Mouse (Mus musculus) midbrain, postnatal 0 days (tissue): ENCODE data around the gene Zfp367. TPM values are rescaled to one million over a fixed set of nuclear protein-coding genes. Genes with fewer than 3 reads are reported as not detected.

Experiments
- ATAC-seq: fragments of 200-750 bp; cut with Nextera tagmentation; 2 replicates; pipeline ENCODE4 v1.8.0; 2017; ENCODE audit warnings: moderate number of reproducible peaks, mild to moderate bottlenecking, moderate TSS enrichment, moderate library complexity; ENCODE audit not compliant: low FRiP score
- DNase-seq: peaks from one replicate; pipeline ENCODE4 v3.0.0-alpha.2; 2015; ENCODE audit warnings: low spot score
- H3K27ac ChIP-seq: fragments of 300-500 bp; sonication (generic); 2 replicates; pipeline ENCODE4 v1.5.1; 2014; ENCODE audit warnings: low read depth, mild to moderate bottlenecking, low read length, mixed read lengths
- H3K27me3 ChIP-seq: fragments of 300-500 bp; sonication (generic); 2 replicates; pipeline ENCODE4 v1.6.1; 2014; ENCODE audit warnings: low read length, control low read depth, mixed read lengths; ENCODE audit not compliant: insufficient read depth
- H3K36me3 ChIP-seq: fragments of 300-500 bp; sonication (generic); 2 replicates; pipeline ENCODE4 v1.6.1; 2014; ENCODE audit warnings: low read length, control low read depth, mixed read lengths; ENCODE audit not compliant: insufficient read depth
- H3K4me1 ChIP-seq: fragments of 300-500 bp; sonication (generic); 2 replicates; pipeline ENCODE4 v1.6.1; 2014; ENCODE audit warnings: mild to moderate bottlenecking, control low read depth, antibody characterized with exemption, low read length, mixed read lengths; ENCODE audit not compliant: insufficient read depth
- H3K4me2 ChIP-seq: fragments of 300-500 bp; sonication (generic); 2 replicates; pipeline ENCODE4 v1.6.1; 2014; ENCODE audit warnings: low read depth, mild to moderate bottlenecking, low read length, mixed read lengths; ENCODE audit not compliant: poor library complexity, severe bottlenecking
- H3K4me3 ChIP-seq: fragments of 300-500 bp; sonication (generic); 2 replicates; pipeline ENCODE4 v1.5.1; 2014; ENCODE audit warnings: low read depth, mild to moderate bottlenecking, low read length, moderate library complexity
- H3K9ac ChIP-seq: fragments of 300-500 bp; sonication (generic); replicated peaks from 2 replicates; pipeline ENCODE4 v1.6.1; 2014; ENCODE audit warnings: mild to moderate bottlenecking, low read length, moderate library complexity, mixed read lengths; ENCODE audit not compliant: poor library complexity, severe bottlenecking
- H3K9me3 ChIP-seq: fragments of 300-500 bp; sonication (generic); 2 replicates; pipeline ENCODE4 v1.6.1; 2016; ENCODE audit warnings: low read length, control low read depth
- CTCF ChIP-seq: IDR thresholded peaks from 2 replicates; pipeline ENCODE4 v1.5.1; 2016; ENCODE audit warnings: antibody characterized with exemption, mild to moderate bottlenecking
- WGBS: fragments of 180-500 bp; shearing (Covaris S2); extraction: QIAGEN DNeasy Blood & Tissue Kit; methylation state at CpG from one replicate; pipeline ENCODE4 v1.1.7; 2014; 5-methylcytosine and 5-hydroxymethylcytosine counted together
- polyA plus RNA-seq: library from polyadenylated mRNA; unstranded; fragments of >200 nt; fragmentation: Nextera tagmentation; extraction: Ambion mirVana; gene quantifications from 2 replicates; pipeline ENCODE4 v1.2.1, GENCODE M21; 2015
- total RNA-seq: library from RNA; depleted of rRNA; stranded (reverse); fragments of >200 nt; gene quantifications from 2 replicates; pipeline ENCODE4 v1.2.3, GENCODE M21; 2014; rRNA removed

The Zfp367 gene
- total RNA-seq (7.1 and 8.6 TPM in 2 replicates), polyA plus RNA-seq (3.3 and 3.4 TPM in 2 replicates)

DNA sequence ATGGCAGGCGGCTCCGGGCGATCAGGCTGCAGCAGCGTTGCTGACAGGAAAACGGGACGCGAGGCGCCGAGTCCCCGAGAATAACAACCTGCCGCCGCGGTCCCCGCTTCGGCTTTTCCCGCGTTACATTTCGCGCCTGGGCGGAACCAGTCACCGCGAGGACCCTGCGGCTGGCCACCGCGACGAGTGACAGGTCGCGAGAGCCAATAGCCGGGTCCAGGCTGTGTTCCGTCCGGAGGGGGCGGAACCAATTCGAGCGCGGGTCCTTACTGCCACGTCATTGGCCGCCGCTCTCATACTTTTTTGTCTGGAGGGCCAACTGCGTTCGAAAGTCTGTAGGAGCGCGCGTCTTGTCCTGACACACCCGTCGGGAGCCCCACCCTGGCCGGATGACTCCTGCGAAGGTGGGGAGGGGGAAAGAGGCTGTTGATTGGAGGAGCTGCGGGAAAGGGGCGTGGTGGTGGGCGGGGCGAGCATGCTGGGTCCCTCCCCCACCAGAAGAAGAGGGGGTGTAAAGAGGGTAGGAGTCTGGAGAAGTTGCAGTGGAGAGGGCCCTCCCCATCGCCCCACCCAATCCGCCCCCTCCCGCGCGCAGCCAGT is at the start of gene Zfp367:
Gene Zfp367, minus strand, starts transcription at position 120 of the 600 bp plus-strand sequence.
- TF ChIP-seq CTCF, result 0 out of 2 replicates have a peak, but pooled peaks have one; percentile 7
- WGBS, result under 1% methylated on average over 48 of the region's 56 CpGs
- Histone ChIP-seq H3K27ac (peak within 1 kb of the TSS; percentile 32; the same call in 1 of the 2 replicates), H3K9ac (peak within 1 kb of the TSS; percentile 65), H3K4me3 (peak within 1 kb of the TSS; percentile 74), H3K4me2 (peak within 1 kb of the TSS; percentile 96), H3K9me3 (no peaks in the 10 kb centered on the region), H3K4me1 (no peaks in the 10 kb centered on the region), H3K36me3 (no peaks in the 10 kb centered on the region), H3K27me3 (no peaks in the 10 kb centered on the region)
- ATAC-seq (peak; percentile 98), DNase-seq (peak; percentile 98)

- ATAC-seq, result no peak
- H3K9ac ChIP-seq, result no peak overlapping the region
Measured at GRCm38 (mm10) chr13:64200911-64201310, 47.9 kb upstream of the Zfp367 start.

GRCm38 (mm10) chr13:64198310-64198709 is 45.3 kb upstream of the Zfp367 start:
- H3K36me3 ChIP-seq, result no peaks in the 10 kb centered on the region
- ATAC-seq, result no peak
- no peak overlapping the region for H3K4me3 ChIP-seq
- H3K27ac ChIP-seq, result no peak overlapping the region
- H3K9ac ChIP-seq, result no peak overlapping the region
- no peaks in the 10 kb centered on the region for H3K9me3 ChIP-seq
- no peak for DNase-seq
- no peaks in the 10 kb centered on the region for H3K4me1 ChIP-seq
- no peak for TF ChIP-seq CTCF
- WGBS, result 94% methylated on average over 4 of the region's 4 CpGs
- H3K27me3 ChIP-seq, result no peaks in the 10 kb centered on the region
- H3K4me2 ChIP-seq, result no peak overlapping the region

More at GRCm38 (mm10) chr13:64200911-64201310, 47.9 kb upstream of the Zfp367 start:
- Histone ChIP-seq H3K27me3 (no peaks in the 10 kb centered on the region), H3K4me2 (no peak overlapping the region), H3K9me3 (no peaks in the 10 kb centered on the region), H3K4me3 (no peak overlapping the region), H3K36me3 (no peaks in the 10 kb centered on the region), H3K27ac (no peak overlapping the region), H3K4me1 (no peaks in the 10 kb centered on the region)
- DNase-seq, result no peak
- WGBS, result 99% methylated on average over 4 of the region's 4 CpGs
- no peak for TF ChIP-seq CTCF

- DNase-seq (no peak), ATAC-seq (no peak)
- Histone ChIP-seq H3K4me2 (no peak overlapping the region), H3K36me3 (no peaks in the 10 kb centered on the region), H3K4me3 (no peak overlapping the region), H3K9ac (no peak overlapping the region), H3K4me1 (no peaks in the 10 kb centered on the region), H3K27me3 (no peaks in the 10 kb centered on the region), H3K27ac (no peak overlapping the region), H3K9me3 (no peaks in the 10 kb centered on the region)
- TF ChIP-seq CTCF, result no peak
- 89% methylated on average over 6 of the region's 6 CpGs for WGBS
Measured at GRCm38 (mm10) chr13:64197899-64198298, 44.9 kb upstream of the Zfp367 start.

- Histone ChIP-seq H3K4me1 (no peaks in the 10 kb centered on the region), H3K36me3 (peaks cover 4% of the 10 kb centered on the region), H3K9me3 (no peaks in the 10 kb centered on the region), H3K9ac (no peak overlapping the region), H3K27ac (no peak overlapping the region), H3K4me2 (no peak overlapping the region), H3K4me3 (no peak overlapping the region), H3K27me3 (no peaks in the 10 kb centered on the region)
- TF ChIP-seq CTCF, result no peak
- no peak for DNase-seq
- no peak for ATAC-seq
Measured at GRCm38 (mm10) chr13:64187065-64187464, 34.1 kb upstream of the Zfp367 start.

- TF ChIP-seq CTCF, result no peak
- Histone ChIP-seq H3K9ac (no peak overlapping the region), H3K9me3 (no peaks in the 10 kb centered on the region), H3K36me3 (peaks cover 4% of the 10 kb centered on the region), H3K27me3 (no peaks in the 10 kb centered on the region), H3K27ac (no peak overlapping the region), H3K4me3 (no peak overlapping the region), H3K4me1 (no peaks in the 10 kb centered on the region), H3K4me2 (no peak overlapping the region)
- no peak for ATAC-seq
- DNase-seq, result no peak
- WGBS, result 93% methylated on average over 4 of the region's 4 CpGs
Measured at GRCm38 (mm10) chr13:64186516-64186915, 33.5 kb upstream of the Zfp367 start.
